Comparison of ENCODE assay signal across 8 mouse cellular contexts in the genomic region with DNA sequence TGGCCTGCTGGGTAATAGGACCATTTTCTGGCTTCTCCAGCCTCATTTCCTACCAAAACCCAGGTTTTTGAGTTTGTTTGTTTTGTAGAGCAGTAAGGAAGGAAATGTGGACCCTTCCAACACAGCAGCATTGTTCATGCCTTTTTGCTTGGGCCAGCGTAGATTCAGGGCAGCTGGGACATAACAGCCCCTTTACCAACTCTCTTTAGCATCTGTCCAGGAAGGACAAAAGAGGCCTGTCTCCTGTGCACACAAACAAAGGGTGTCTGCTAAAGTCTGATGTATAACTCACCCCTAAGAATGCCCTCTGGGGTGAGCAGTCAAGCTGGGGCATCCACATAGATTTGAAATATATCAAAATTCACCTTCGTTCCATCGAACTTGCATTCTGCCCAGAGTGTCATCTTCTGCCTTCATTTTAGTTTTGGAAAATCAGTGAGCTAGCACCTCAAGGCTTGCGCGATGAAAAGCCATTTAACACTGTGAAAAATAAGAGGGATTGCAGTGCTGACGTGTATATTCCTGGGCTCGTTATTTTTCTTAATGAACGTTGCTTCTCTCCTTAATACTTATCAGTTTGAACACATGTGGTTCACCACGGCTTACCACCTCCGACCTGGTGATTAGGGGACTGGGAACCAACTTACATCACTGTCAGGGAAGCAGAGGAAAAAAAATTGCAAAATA.
DNase-seq lines count a peak whose midpoint lies in the region; ATAC-seq lines count a peak whose summit lies in the region.

No protein-coding gene starts in this region.

- 44% methylated on average over 10 of the region's 10 CpGs for WGBS in heart, embryonic 14.5 days
- WGBS in forebrain, embryonic 10.5 days: 53% methylated on average over 10 of the region's 10 CpGs
- 24% methylated on average over 10 of the region's 10 CpGs for WGBS in hindbrain, embryonic 15.5 days
- 32% methylated on average over 10 of the region's 10 CpGs for WGBS in neural tube, embryonic 12.5 days

- no peaks in the 10 kb centered on the region for H3K27me3 ChIP-seq in heart, embryonic 14.5 days (ENCODE audit: control insufficient read depth, insufficient read depth, low read length)
- H3K27me3 ChIP-seq in forebrain, embryonic 10.5 days (ENCODE audit: poor library complexity, severe bottlenecking): peaks cover 21% of the 10 kb centered on the region
- no peaks in the 10 kb centered on the region for H3K27me3 ChIP-seq in hindbrain, embryonic 15.5 days
- H3K27me3 ChIP-seq in neural tube, embryonic 12.5 days (replicated peaks): no peaks in the 10 kb centered on the region

- peak overlapping the region; percentile 75 to 84 for H3K27ac ChIP-seq in heart, embryonic 14.5 days (replicated peaks in 1 of 2; ENCODE audit: control insufficient read depth in 1 of 2, insufficient read depth in 1 of 2, low read depth in 2 of 2, low read length in 2 of 2)
- H3K27ac ChIP-seq in forebrain, embryonic 10.5 days: no peak overlapping the region
- peak overlapping the region; percentile 25 for H3K27ac ChIP-seq in hindbrain, embryonic 15.5 days (replicated peaks)
- no peak overlapping the region for H3K27ac ChIP-seq in neural tube, embryonic 12.5 days

- no peak for ATAC-seq in heart, embryonic 14.5 days (ENCODE audit: insufficient number of reproducible peaks, insufficient read depth, low FRiP score, low read depth)
- ATAC-seq in hindbrain, embryonic 15.5 days (ENCODE audit: low FRiP score, low read depth): peak; percentile 29; the same call in 1 of the 2 replicates
- peak; percentile 74 for ATAC-seq in neural tube, embryonic 12.5 days (ENCODE audit: low FRiP score, low read depth)

- no peak overlapping the region for H3K9ac ChIP-seq in heart, embryonic 14.5 days (ENCODE audit: low read length)
- peak overlapping the region; percentile 33; the same call in 1 of the 2 replicates for H3K9ac ChIP-seq in hindbrain, embryonic 15.5 days
- H3K9ac ChIP-seq in neural tube, embryonic 12.5 days: no peak overlapping the region

- no peaks in the 10 kb centered on the region for H3K9me3 ChIP-seq in heart, embryonic 14.5 days (ENCODE audit: control insufficient read depth, low read length)
- H3K9me3 ChIP-seq in forebrain, embryonic 10.5 days: no peaks in the 10 kb centered on the region
- no peaks in the 10 kb centered on the region for H3K9me3 ChIP-seq in hindbrain, embryonic 15.5 days
- H3K9me3 ChIP-seq in neural tube, embryonic 12.5 days: no peaks in the 10 kb centered on the region

- no peak overlapping the region for H3K4me2 ChIP-seq in heart, embryonic 14.5 days (ENCODE audit: low read length)
- peak overlapping the region; percentile 43 for H3K4me2 ChIP-seq in hindbrain, embryonic 15.5 days
- peak overlapping the region; percentile 44 for H3K4me2 ChIP-seq in neural tube, embryonic 12.5 days (replicated peaks)

- DNase-seq in heart, adult 8-10 months (ENCODE audit: low spot score): no peak
- no peak for DNase-seq in forebrain, embryonic 10.5 days (ENCODE audit: extremely low spot score, low spot score)
- no peak for DNase-seq in Muller cell, postnatal 12 days (ENCODE audit: inconsistent ontology term)
- no peak for DNase-seq in cerebellum, postnatal 36 days
- no peak for DNase-seq in layer of hippocampus, postnatal 10 days (ENCODE audit: low spot score in 2 of 2)

- H3K4me1 ChIP-seq in heart, embryonic 14.5 days (ENCODE audit: control insufficient read depth in 2 of 2, insufficient read depth in 2 of 2, low read length in 2 of 2): peaks cover 21 to 32% of the 10 kb centered on the region in 2 experiments
- peaks cover 29% of the 10 kb centered on the region for H3K4me1 ChIP-seq in forebrain, embryonic 10.5 days
- H3K4me1 ChIP-seq in hindbrain, embryonic 15.5 days (replicated peaks): peaks cover 23% of the 10 kb centered on the region
- H3K4me1 ChIP-seq in neural tube, embryonic 12.5 days: peaks cover 26% of the 10 kb centered on the region

- H3K36me3 ChIP-seq in heart, embryonic 14.5 days (ENCODE audit: control insufficient read depth, insufficient read depth, low read length): no peaks in the 10 kb centered on the region
- no peaks in the 10 kb centered on the region for H3K36me3 ChIP-seq in forebrain, embryonic 10.5 days (replicated peaks)
- no peaks in the 10 kb centered on the region for H3K36me3 ChIP-seq in hindbrain, embryonic 15.5 days
- H3K36me3 ChIP-seq in neural tube, embryonic 12.5 days: no peaks in the 10 kb centered on the region

- no peak overlapping the region for H3K4me3 ChIP-seq in heart, embryonic 14.5 days (ENCODE audit: control insufficient read depth in 1 of 2, insufficient read depth in 1 of 2, low read depth in 1 of 2, low read length in 2 of 2)
- peak overlapping the region; percentile 23; the same call in 1 of the 2 replicates for H3K4me3 ChIP-seq in forebrain, embryonic 10.5 days
- H3K4me3 ChIP-seq in hindbrain, embryonic 15.5 days: peak overlapping the region; percentile 21
- H3K4me3 ChIP-seq in neural tube, embryonic 12.5 days: no peak overlapping the region

Comparison
In these comparisons a context has a peak if more than half of its experiments do, and no peak if none do; other contexts are left out.
1. H3K27ac ChIP-seq: peak in heart, embryonic 14.5 days (2 of 2) and hindbrain, embryonic 15.5 days (single experiment); none in forebrain, embryonic 10.5 days (single experiment) and neural tube, embryonic 12.5 days (single experiment).
2. H3K4me3 ChIP-seq: peak in forebrain, embryonic 10.5 days (single experiment) and hindbrain, embryonic 15.5 days (single experiment); none in heart, embryonic 14.5 days (0 of 2) and neural tube, embryonic 12.5 days (single experiment).